Comparison of ENCODE assay signal across 8 mouse cellular contexts in the genomic region with DNA sequence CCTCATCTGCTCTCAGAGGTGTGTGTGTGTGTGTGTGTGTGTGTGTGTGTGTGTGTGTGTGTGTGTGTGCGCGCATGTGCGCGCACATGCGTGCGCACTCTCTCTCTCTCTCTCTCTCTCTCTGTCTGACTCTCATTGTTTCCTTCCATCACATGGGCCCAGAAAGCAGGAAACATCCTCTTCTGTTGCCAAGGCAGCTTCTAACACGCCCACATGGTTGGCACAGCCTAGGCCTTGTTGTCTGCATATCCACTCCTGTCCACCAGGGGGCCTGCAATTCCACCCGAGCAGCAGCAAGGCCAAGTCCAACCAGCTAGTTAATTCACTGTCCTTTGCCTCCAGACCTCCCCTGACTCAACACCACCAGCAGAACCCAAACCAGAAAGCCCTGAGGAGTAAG. TPM values are rescaled to one million over a fixed set of nuclear protein-coding genes. Genes with fewer than 3 reads are reported as not detected.
A peak's percentile ranks its signal among the peaks of the same experiment; 100 is the strongest.
DNase-seq lines count a peak whose midpoint lies in the region; ATAC-seq and TF ChIP-seq lines count a peak whose summit lies in the region.

No protein-coding gene starts in this region.

- peaks cover 84% of the 10 kb centered on the region for H3K4me1 ChIP-seq in erythroblast, embryonic 14.5 days (ENCODE audit: control insufficient read depth)
- H3K4me1 ChIP-seq in heart, embryonic 11.5 days (ENCODE audit: control insufficient read depth, insufficient read depth, low read length): peaks cover 32% of the 10 kb centered on the region
- peaks cover 56% of the 10 kb centered on the region for H3K4me1 ChIP-seq in kidney, embryonic 16.5 days (ENCODE audit: insufficient read depth, low read length)
- H3K4me1 ChIP-seq in liver, adult 2 months (ENCODE audit: control insufficient read depth, insufficient read depth, low read length): peaks cover 8% of the 10 kb centered on the region
- H3K4me1 ChIP-seq in stomach, embryonic 14.5 days (ENCODE audit: control insufficient read depth, insufficient read depth, low read length): peaks cover 40% of the 10 kb centered on the region

- peaks cover 29% of the 10 kb centered on the region for H3K36me3 ChIP-seq in C2C12 (ENCODE audit: control insufficient read depth, insufficient read depth)
- H3K36me3 ChIP-seq in erythroblast, embryonic 14.5 days (ENCODE audit: control insufficient read depth): peaks cover 67% of the 10 kb centered on the region
- peaks cover 18% of the 10 kb centered on the region for H3K36me3 ChIP-seq in heart, embryonic 11.5 days (ENCODE audit: control insufficient read depth, insufficient read depth, low read length)
- H3K36me3 ChIP-seq in kidney, embryonic 16.5 days (ENCODE audit: insufficient read depth, low read length): peaks cover 30% of the 10 kb centered on the region
- peaks cover 18% of the 10 kb centered on the region for H3K36me3 ChIP-seq in liver, adult 2 months (ENCODE audit: control insufficient read depth, insufficient read depth, low read length)
- peaks cover 30% of the 10 kb centered on the region for H3K36me3 ChIP-seq in stomach, embryonic 14.5 days (ENCODE audit: control insufficient read depth, insufficient read depth, low read length)

- peak overlapping the region; percentile 94 for H3K4me2 ChIP-seq in heart, embryonic 11.5 days
- peak overlapping the region; percentile 92 for H3K4me2 ChIP-seq in kidney, embryonic 16.5 days (replicated peaks; ENCODE audit: low read depth, low read length)
- peak overlapping the region; percentile 87 for H3K4me2 ChIP-seq in stomach, embryonic 14.5 days (replicated peaks; ENCODE audit: low read depth, low read length)

- 37% methylated on average over 8 of the region's 8 CpGs for WGBS in heart, embryonic 11.5 days (ENCODE audit: insufficient replicate concordance)
- WGBS in kidney, embryonic 16.5 days: 39% methylated on average over 6 of the region's 8 CpGs
- 15% methylated on average over 8 of the region's 8 CpGs for WGBS in liver, adult 2 months
- WGBS in stomach, embryonic 14.5 days: 35% methylated on average over 8 of the region's 8 CpGs

- peaks cover 37% of the 10 kb centered on the region for H3K79me2 ChIP-seq in C2C12 (ENCODE audit: control insufficient read depth, insufficient read depth)
- H3K79me2 ChIP-seq in liver, adult 2 months (ENCODE audit: control insufficient read depth, insufficient read depth, low read length): no peaks in the 10 kb centered on the region

- H3ac ChIP-seq in C2C12 (ENCODE audit: control insufficient read depth, insufficient read length, low read depth): no peak overlapping the region

- TF ChIP-seq CTCF in C2C12 (IDR thresholded peaks at IDR 0.05; ENCODE audit: control insufficient read depth, insufficient read depth, insufficient read length): peak; percentile 86
- peak; percentile 98 for TF ChIP-seq CTCF in liver, adult 2 months (IDR thresholded peaks at IDR 0.05; ENCODE audit: low read depth, low read length)

- H3K27ac ChIP-seq in heart, embryonic 11.5 days (ENCODE audit: low read depth, low read length): no peak overlapping the region
- H3K27ac ChIP-seq in kidney, embryonic 16.5 days (ENCODE audit: low read length): no peak overlapping the region
- H3K27ac ChIP-seq in liver, adult 2 months (replicated peaks; ENCODE audit: insufficient read depth, low read depth, low read length): no peak overlapping the region
- H3K27ac ChIP-seq in stomach, embryonic 14.5 days (ENCODE audit: low read length): no peak overlapping the region

- peak; percentile 98 for DNase-seq in brain, adult 2 months (ENCODE audit: low read depth, low spot score)
- peak; percentile 82 for DNase-seq in liver, adult 2 months (ENCODE audit: extremely low read depth, low read depth, low spot score)
- DNase-seq in naive thymus-derived CD4-positive, alpha-beta T cell, adult 2 months (ENCODE audit: low read depth): peak; percentile 96

- H3K9me3 ChIP-seq in erythroblast, embryonic 14.5 days (ENCODE audit: control insufficient read depth, low read length): no peaks in the 10 kb centered on the region
- H3K9me3 ChIP-seq in heart, embryonic 11.5 days (replicated peaks; ENCODE audit: control insufficient read depth, low read length): no peaks in the 10 kb centered on the region
- no peaks in the 10 kb centered on the region for H3K9me3 ChIP-seq in kidney, embryonic 16.5 days (ENCODE audit: low read length)
- no peaks in the 10 kb centered on the region for H3K9me3 ChIP-seq in stomach, embryonic 14.5 days (ENCODE audit: control insufficient read depth, low read depth, low read length)

- H3K4me3 ChIP-seq in C2C12 (ENCODE audit: insufficient read depth, poor library complexity, severe bottlenecking): no peak overlapping the region
- peak overlapping the region; percentile 90 for H3K4me3 ChIP-seq in erythroblast, embryonic 14.5 days (replicated peaks)
- peak overlapping the region; percentile 70 for H3K4me3 ChIP-seq in heart, embryonic 11.5 days (ENCODE audit: low read depth, low read length)
- peak overlapping the region; percentile 79; the same call in 1 of the 2 replicates for H3K4me3 ChIP-seq in kidney, embryonic 16.5 days (ENCODE audit: low read length)
- H3K4me3 ChIP-seq in liver, adult 2 months (ENCODE audit: insufficient read depth, low read depth, low read length): no peak overlapping the region
- 0 out of 2 replicates have a peak overlapping the region, but pooled peaks have one; percentile 64 for H3K4me3 ChIP-seq in stomach, embryonic 14.5 days (ENCODE audit: low read depth, low read length)

- peaks cover 21% of the 10 kb centered on the region for H3K79me3 ChIP-seq in C2C12 (ENCODE audit: low read depth)

- ATAC-seq in heart, embryonic 11.5 days (replicated peaks; ENCODE audit: insufficient number of reproducible peaks, low FRiP score, low TSS enrichment): no peak
- peak; percentile 14; the same call in 1 of the 2 replicates for ATAC-seq in kidney, embryonic 16.5 days (ENCODE audit: low FRiP score, low TSS enrichment)
- peak; percentile 10; the same call in 1 of the 2 replicates for ATAC-seq in stomach, embryonic 14.5 days (ENCODE audit: insufficient number of reproducible peaks, insufficient read depth, low FRiP score, low read depth)

- no peaks in the 10 kb centered on the region for H3K27me3 ChIP-seq in C2C12 (ENCODE audit: control insufficient read depth, insufficient read depth, insufficient read length)
- H3K27me3 ChIP-seq in erythroblast, embryonic 14.5 days (ENCODE audit: control insufficient read depth): peaks cover 6% of the 10 kb centered on the region
- H3K27me3 ChIP-seq in heart, embryonic 11.5 days (ENCODE audit: control insufficient read depth, insufficient read depth, low read length): peaks cover 6% of the 10 kb centered on the region
- H3K27me3 ChIP-seq in kidney, embryonic 16.5 days (ENCODE audit: insufficient read depth, low read length): no peaks in the 10 kb centered on the region
- no peaks in the 10 kb centered on the region for H3K27me3 ChIP-seq in liver, adult 2 months (ENCODE audit: control insufficient read depth, insufficient read depth, low read length)
- H3K27me3 ChIP-seq in stomach, embryonic 14.5 days (ENCODE audit: control insufficient read depth, insufficient read depth, low read length): no peaks in the 10 kb centered on the region

- H3K9ac ChIP-seq in heart, embryonic 11.5 days (ENCODE audit: low read depth, low read length): peak overlapping the region; percentile 84; the same call in 1 of the 2 replicates
- H3K9ac ChIP-seq in kidney, embryonic 16.5 days (replicated peaks; ENCODE audit: low read length): no peak overlapping the region
- no peak overlapping the region for H3K9ac ChIP-seq in liver, adult 2 months (ENCODE audit: low read depth, low read length)
- H3K9ac ChIP-seq in stomach, embryonic 14.5 days (replicated peaks; ENCODE audit: low read depth, low read length): no peak overlapping the region

- no peak for TF ChIP-seq POLR2A in liver, adult 2 months (IDR thresholded peaks at IDR 0.05; ENCODE audit: extremely low read depth, insufficient read depth, low read length)

RNA-seq across cellular contexts. Expression of gene Mxd3, which starts 2.0 kb away (rescaled TPM):
- 49.8 TPM for polyA plus RNA-seq in C2C12 (2012; fragmentation: generic; extraction: Trizol)
- 14.7 and 15.8 TPM in 2 replicates for polyA plus RNA-seq in erythroblast, embryonic 14.5 days (2012)
- 17.6 and 18.0 TPM in 2 replicates for polyA plus RNA-seq in heart, embryonic 11.5 days (2014; fragmentation: Nextera tagmentation; extraction: Ambion mirVana)
- 33.5 and 37.6 TPM in 2 replicates for polyA plus RNA-seq in kidney, embryonic 16.5 days (2015; fragmentation: Nextera tagmentation; extraction: Ambion mirVana)
- 0.13 TPM in 1 of 2 replicates, not detected in the other for total RNA-seq in liver, adult 2 months (2014; rRNA removed)
- polyA plus RNA-seq in liver, adult 2 months (2012; rRNA removed): 0.21 and 0.27 TPM in 2 replicates
- 33.5 and 40.7 TPM in 2 replicates for polyA plus RNA-seq in stomach, embryonic 14.5 days (2014; fragmentation: Nextera tagmentation; extraction: Ambion mirVana)

RNA-seq across cellular contexts. Expression of gene Rab24, which starts 5.9 kb away (rescaled TPM):
- 54.3 TPM for polyA plus RNA-seq in C2C12 (2012; fragmentation: generic; extraction: Trizol)
- polyA plus RNA-seq in erythroblast, embryonic 14.5 days (2012): 11.5 and 12.0 TPM in 2 replicates
- polyA plus RNA-seq in heart, embryonic 11.5 days (2014; fragmentation: Nextera tagmentation; extraction: Ambion mirVana): 56.3 and 64.3 TPM in 2 replicates
- polyA plus RNA-seq in kidney, embryonic 16.5 days (2015; fragmentation: Nextera tagmentation; extraction: Ambion mirVana): 91.5 and 95.5 TPM in 2 replicates
- total RNA-seq in liver, adult 2 months (2014; rRNA removed): 32.7 and 33.6 TPM in 2 replicates
- polyA plus RNA-seq in liver, adult 2 months (2012; rRNA removed): 50.2 and 56.0 TPM in 2 replicates
- 81.0 and 89.9 TPM in 2 replicates for polyA plus RNA-seq in stomach, embryonic 14.5 days (2014; fragmentation: Nextera tagmentation; extraction: Ambion mirVana)

RNA-seq across cellular contexts. Expression of gene Prelid1, which starts 7.3 kb away (rescaled TPM):
- polyA plus RNA-seq in C2C12 (2012; fragmentation: generic; extraction: Trizol): 499 TPM
- 15.3 and 26.1 TPM in 2 replicates for polyA plus RNA-seq in erythroblast, embryonic 14.5 days (2012)
- polyA plus RNA-seq in heart, embryonic 11.5 days (2014; fragmentation: Nextera tagmentation; extraction: Ambion mirVana): 428 and 447 TPM in 2 replicates
- 511 and 518 TPM in 2 replicates for polyA plus RNA-seq in kidney, embryonic 16.5 days (2015; fragmentation: Nextera tagmentation; extraction: Ambion mirVana)
- 96.3 and 115 TPM in 2 replicates for total RNA-seq in liver, adult 2 months (2014; rRNA removed)
- 378 and 383 TPM in 2 replicates for polyA plus RNA-seq in liver, adult 2 months (2012; rRNA removed)
- 509 and 525 TPM in 2 replicates for polyA plus RNA-seq in stomach, embryonic 14.5 days (2014; fragmentation: Nextera tagmentation; extraction: Ambion mirVana)

RNA-seq across cellular contexts. Expression of gene Lman2, which starts 35.0 kb away (rescaled TPM):
- 81.4 TPM for polyA plus RNA-seq in C2C12 (2012; fragmentation: generic; extraction: Trizol)
- 2.9 and 4.8 TPM in 2 replicates for polyA plus RNA-seq in erythroblast, embryonic 14.5 days (2012)
- polyA plus RNA-seq in heart, embryonic 11.5 days (2014; fragmentation: Nextera tagmentation; extraction: Ambion mirVana): 72.5 and 90.8 TPM in 2 replicates
- 127 and 131 TPM in 2 replicates for polyA plus RNA-seq in kidney, embryonic 16.5 days (2015; fragmentation: Nextera tagmentation; extraction: Ambion mirVana)
- total RNA-seq in liver, adult 2 months (2014; rRNA removed): 112 and 127 TPM in 2 replicates
- polyA plus RNA-seq in liver, adult 2 months (2012; rRNA removed): 136 and 143 TPM in 2 replicates
- 91.7 and 98.6 TPM in 2 replicates for polyA plus RNA-seq in stomach, embryonic 14.5 days (2014; fragmentation: Nextera tagmentation; extraction: Ambion mirVana)

RNA-seq across cellular contexts. Expression of gene Rgs14, which starts 41.9 kb away (rescaled TPM):
- 0.08 TPM for polyA plus RNA-seq in C2C12 (2012; fragmentation: generic; extraction: Trizol)
- 0.03 TPM in 1 of 2 replicates, not detected in the other for polyA plus RNA-seq in erythroblast, embryonic 14.5 days (2012)
- 0.15 and 0.31 TPM in 2 replicates for polyA plus RNA-seq in heart, embryonic 11.5 days (2014; fragmentation: Nextera tagmentation; extraction: Ambion mirVana)
- polyA plus RNA-seq in kidney, embryonic 16.5 days (2015; fragmentation: Nextera tagmentation; extraction: Ambion mirVana): 1.1 and 1.3 TPM in 2 replicates
- 0.28 and 0.34 TPM in 2 replicates for total RNA-seq in liver, adult 2 months (2014; rRNA removed)
- polyA plus RNA-seq in liver, adult 2 months (2012; rRNA removed): 0.45 and 0.70 TPM in 2 replicates
- 0.53 and 0.78 TPM in 2 replicates for polyA plus RNA-seq in stomach, embryonic 14.5 days (2014; fragmentation: Nextera tagmentation; extraction: Ambion mirVana)

Comparison
In these comparisons a context has a peak if more than half of its experiments do, and no peak if none do; other contexts are left out.
1. H3K4me3 ChIP-seq: peak in erythroblast, embryonic 14.5 days (single experiment), heart, embryonic 11.5 days (single experiment), kidney, embryonic 16.5 days (single experiment) and stomach, embryonic 14.5 days (single experiment); none in C2C12 (single experiment) and liver, adult 2 months (single experiment).
2. RNA of gene Mxd3, which starts 2.0 kb away (polyA plus RNA-seq): 49.8 TPM in C2C12 (single experiment), 33.5 to 40.7 TPM in stomach, embryonic 14.5 days, 33.5 to 37.6 TPM in kidney, embryonic 16.5 days, 17.6 to 18.0 TPM in heart, embryonic 11.5 days and 14.7 to 15.8 TPM in erythroblast, embryonic 14.5 days; 0.21 to 0.27 TPM in liver, adult 2 months; every median in the first group is over 10 times any median in the second.
3. RNA of gene Prelid1, which starts 7.3 kb away (polyA plus RNA-seq): 509 to 525 TPM in stomach, embryonic 14.5 days, 511 to 518 TPM in kidney, embryonic 16.5 days, 499 TPM in C2C12 (single experiment), 428 to 447 TPM in heart, embryonic 11.5 days and 378 to 383 TPM in liver, adult 2 months; 15.3 to 26.1 TPM in erythroblast, embryonic 14.5 days; every median in the first group is over 10 times any median in the second.
4. Peak in every context shown above with its lines, with median percentiles within 50 percentile points of each other: DNase-seq and H3K4me2 ChIP-seq.